Mouse (Mus musculus) stomach, embryonic 14.5 days (tissue): ENCODE results near the gene Dusp22. TPM values are rescaled to one million over a fixed set of nuclear protein-coding genes. Genes with fewer than 3 reads are reported as not detected.

Experiments used
- polyA plus RNA-seq: library from polyadenylated mRNA; unstranded; fragments of >200 nt; fragmentation: Nextera tagmentation; extraction: Ambion mirVana; gene quantifications from 2 replicates; pipeline ENCODE4 v1.2.1, GENCODE M21; 2014

Gene Dusp22
- polyA plus RNA-seq, 1 experiment from 2014 or later, result 22.3 TPM

Other genes with a start within 250 kb of the Dusp22 start
- gene Uqcrfs1, start 114.6 kb upstream of the Dusp22 start, polyA plus RNA-seq, result 211 and 233 TPM in 2 replicates
- 0.10 and 0.31 TPM in 2 replicates for gene Irf4, start 89.2 kb downstream of the Dusp22 start, polyA plus RNA-seq